Mouse (Mus musculus): ENCODE data around the gene Stk35. TPM values are rescaled to one million over a fixed set of nuclear protein-coding genes. Genes with fewer than 3 reads are reported as not detected.

Stk35 gene
- 16.9 and 18.0 TPM in 2 replicates for polyA plus RNA-seq (2016; fragmentation: Nextera tagmentation; extraction: Ambion mirVana)

GRCm38 (mm10) chr2:129800271-129800903 is at the start of gene Stk35:
Gene Stk35 (plus strand): TSS chr2:129800517.
- H3K27ac ChIP-seq = peak within 1 kb of the TSS; percentile 97
- WGBS = under 1% methylated on average over 59 of the region's 63 CpGs
- peaks cover 34% of the 10 kb centered on the region for H3K4me1 ChIP-seq
- ATAC-seq (ENCODE audit: low FRiP score) = peak; percentile 86
- peak within 1 kb of the TSS; percentile 81 for H3K9ac ChIP-seq
- no peaks in the 10 kb centered on the region for H3K9me3 ChIP-seq (replicated peaks)
- H3K27me3 ChIP-seq = no peaks in the 10 kb centered on the region
- H3K36me3 ChIP-seq = peaks cover 4% of the 10 kb centered on the region; the same call in 1 of the 2 replicates
- peak within 1 kb of the TSS; percentile 91 for H3K4me3 ChIP-seq
- H3K4me2 ChIP-seq (replicated peaks) = peak within 1 kb of the TSS; percentile 94

- WGBS = 81% methylated on average over 1 of the region's 1 CpGs
- H3K4me1 ChIP-seq = no peaks in the 10 kb centered on the region
- no peak overlapping the region for H3K9ac ChIP-seq
- no peak overlapping the region for H3K4me3 ChIP-seq
- ATAC-seq (ENCODE audit: low FRiP score) = no peak
- H3K27me3 ChIP-seq = no peaks in the 10 kb centered on the region
- no peak overlapping the region for H3K27ac ChIP-seq
- H3K36me3 ChIP-seq = no peaks in the 10 kb centered on the region
- no peak overlapping the region for H3K4me2 ChIP-seq (replicated peaks)
- H3K9me3 ChIP-seq (replicated peaks) = no peaks in the 10 kb centered on the region
These were observed 18.3 kb upstream of the Stk35 start for GRCm38 (mm10) chr2:129782046-129782445.

DNA sequence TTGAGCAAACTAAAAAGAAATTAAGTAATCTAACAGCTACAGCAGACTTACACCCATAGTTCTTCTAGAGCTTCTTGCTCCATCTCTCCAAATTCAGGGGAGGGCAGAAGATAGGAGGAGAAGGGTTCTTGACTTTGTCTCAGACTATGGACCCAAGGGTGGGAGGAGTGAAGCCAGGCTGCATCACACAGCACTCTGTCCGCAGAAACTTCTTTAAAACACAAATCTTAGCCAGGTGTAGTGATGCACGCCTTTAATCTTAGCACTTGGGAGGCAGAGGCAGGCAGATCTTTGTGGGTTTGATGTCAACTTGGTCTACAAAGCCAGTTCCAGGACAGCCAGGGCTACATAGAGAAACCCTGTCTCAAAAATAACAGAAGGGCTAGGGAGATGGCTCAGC is 3.8 kb upstream of the Stk35 start:
- H3K4me1 ChIP-seq = peaks cover 7% of the 10 kb centered on the region
- no peak for ATAC-seq (ENCODE audit: low FRiP score)
- H3K9me3 ChIP-seq (replicated peaks) = peaks cover 11% of the 10 kb centered on the region
- no peaks in the 10 kb centered on the region for H3K36me3 ChIP-seq
- H3K9ac ChIP-seq = no peak overlapping the region
- no peak overlapping the region for H3K27ac ChIP-seq
- WGBS = 92% methylated on average over 2 of the region's 2 CpGs
- no peak overlapping the region for H3K4me3 ChIP-seq
- H3K27me3 ChIP-seq = no peaks in the 10 kb centered on the region
- H3K4me2 ChIP-seq (replicated peaks) = no peak overlapping the region

DNA sequence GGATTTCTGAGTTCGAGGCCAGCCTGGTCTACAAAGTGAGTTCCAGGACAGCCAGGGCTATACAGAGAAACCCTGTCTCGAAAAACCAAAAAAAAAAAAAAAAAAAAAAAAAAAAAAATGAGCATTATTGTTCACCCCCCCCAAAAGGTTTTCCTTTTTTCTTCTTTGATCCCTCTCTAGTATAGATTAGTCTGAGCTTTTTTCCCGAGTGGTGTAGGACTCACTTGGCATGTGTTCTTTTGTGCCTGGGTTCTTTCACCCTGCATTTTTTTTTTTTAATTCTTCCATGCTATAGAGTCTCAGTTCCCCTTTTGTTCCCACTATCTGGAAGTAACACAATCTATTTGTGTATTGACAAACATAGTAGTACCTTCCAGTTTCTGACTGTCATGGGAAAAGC is 2.6 kb upstream of the Stk35 start:
- Histone ChIP-seq H3K4me1 (peaks cover 15% of the 10 kb centered on the region), H3K9me3 (replicated peaks) (peaks cover 11% of the 10 kb centered on the region), H3K27me3 (no peaks in the 10 kb centered on the region), H3K9ac (no peak overlapping the region), H3K27ac (no peak overlapping the region), H3K36me3 (no peaks in the 10 kb centered on the region), H3K4me2 (replicated peaks) (no peak overlapping the region), H3K4me3 (no peak overlapping the region)
- no peak for ATAC-seq (ENCODE audit: low FRiP score)
- 59% methylated on average over 1 of the region's 3 CpGs for WGBS

DNA sequence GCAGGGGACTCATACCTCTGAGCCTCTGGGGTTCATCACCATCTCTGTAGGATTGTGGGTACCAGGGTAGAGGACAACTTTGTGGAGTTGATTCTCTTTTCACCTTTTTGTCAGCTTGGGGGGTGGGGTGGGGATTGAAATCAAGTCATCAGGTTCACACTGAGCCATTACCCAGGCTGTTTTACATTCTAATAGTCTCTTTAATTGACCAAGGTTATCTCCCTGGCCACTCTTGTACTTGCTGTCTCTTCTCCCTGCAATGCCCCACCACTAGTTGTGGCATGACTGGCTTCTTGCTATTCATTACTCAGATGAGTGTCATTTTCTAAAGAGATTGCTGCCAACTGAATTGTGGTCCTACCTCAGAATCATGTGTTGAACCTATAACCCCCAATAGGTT is 1.9 kb upstream of the Stk35 start:
- peaks cover 22% of the 10 kb centered on the region for H3K4me1 ChIP-seq
- H3K4me2 ChIP-seq (replicated peaks) = no peak overlapping the region
- no peak overlapping the region for H3K9ac ChIP-seq
- H3K27me3 ChIP-seq = no peaks in the 10 kb centered on the region
- no peak for ATAC-seq (ENCODE audit: low FRiP score)
- H3K36me3 ChIP-seq = no peaks in the 10 kb centered on the region
- no peak overlapping the region for H3K4me3 ChIP-seq
- H3K27ac ChIP-seq = no peak overlapping the region
- H3K9me3 ChIP-seq (replicated peaks) = peaks cover 11% of the 10 kb centered on the region

- Histone ChIP-seq H3K4me3 (peak overlapping the region; percentile 91), H3K4me1 (peaks cover 35% of the 10 kb centered on the region), H3K9me3 (replicated peaks) (no peaks in the 10 kb centered on the region), H3K27ac (peak overlapping the region; percentile 97), H3K27me3 (no peaks in the 10 kb centered on the region), H3K9ac (peak overlapping the region; percentile 81), H3K36me3 (peaks cover 6% of the 10 kb centered on the region; the same call in 1 of the 2 replicates), H3K4me2 (replicated peaks) (peak overlapping the region; percentile 94)
- ATAC-seq (ENCODE audit: low FRiP score) = peak; percentile 67; the same call in 1 of the 2 replicates
- WGBS = under 1% methylated on average over 29 of the region's 32 CpGs
These were observed 550 bp downstream of the Stk35 start for GRCm38 (mm10) chr2:129800904-129801230.

DNA sequence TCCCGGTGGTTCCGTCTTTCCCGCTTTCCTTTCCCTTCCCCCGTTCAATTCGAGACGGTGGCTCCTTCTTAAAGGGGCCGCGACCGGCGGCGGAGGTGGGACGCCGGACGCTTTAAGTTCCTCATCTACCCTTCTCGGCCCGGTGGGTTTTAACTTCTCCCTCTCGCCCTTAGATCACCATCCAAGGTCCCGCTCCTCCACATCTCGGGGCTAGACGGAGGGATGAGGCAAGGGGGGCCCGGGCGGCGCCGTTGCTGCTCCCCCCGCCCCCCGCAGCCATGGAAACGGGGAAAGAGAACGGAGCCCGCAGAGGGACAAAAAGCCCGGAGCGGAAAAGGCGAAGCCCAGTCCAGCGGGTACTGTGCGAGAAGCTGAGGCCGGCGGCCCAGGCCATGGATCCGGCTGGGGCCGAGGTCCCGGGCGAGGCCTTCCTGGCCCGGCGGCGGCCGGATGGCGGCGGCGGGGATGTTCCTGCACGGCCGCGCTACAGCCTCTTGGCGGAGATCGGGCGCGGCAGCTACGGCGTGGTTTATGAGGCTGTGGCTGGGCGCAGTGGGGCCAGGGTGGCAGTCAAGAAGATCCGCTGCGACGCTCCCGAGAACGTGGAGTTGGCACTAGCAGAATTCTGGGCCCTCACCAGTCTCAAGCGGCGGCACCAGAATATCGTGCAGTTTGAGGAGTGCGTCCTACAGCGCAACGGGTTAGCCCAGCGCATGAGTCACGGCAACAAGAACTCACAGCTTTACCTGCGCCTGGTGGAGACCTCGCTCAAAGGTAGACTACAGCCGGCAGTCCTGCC is 1.1 kb downstream of the Stk35 start:
- no peaks in the 10 kb centered on the region for H3K9me3 ChIP-seq (replicated peaks)
- peak overlapping the region; percentile 91 for H3K4me3 ChIP-seq
- peak overlapping the region; percentile 94 for H3K4me2 ChIP-seq (replicated peaks)
- peaks cover 35% of the 10 kb centered on the region for H3K4me1 ChIP-seq
- peak overlapping the region; percentile 97 for H3K27ac ChIP-seq
- peaks cover 6% of the 10 kb centered on the region; the same call in 1 of the 2 replicates for H3K36me3 ChIP-seq
- H3K9ac ChIP-seq = peak overlapping the region; percentile 81
- WGBS = under 1% methylated on average over 70 of the region's 73 CpGs
- peak; percentile 88 for ATAC-seq (ENCODE audit: low FRiP score)
- H3K27me3 ChIP-seq = no peaks in the 10 kb centered on the region

GRCm38 (mm10) chr2:129805486-129805885 is 5.2 kb downstream of the Stk35 start:
- H3K9ac ChIP-seq = no peak overlapping the region
- ATAC-seq (ENCODE audit: low FRiP score) = no peak
- H3K27ac ChIP-seq = no peak overlapping the region
- H3K9me3 ChIP-seq (replicated peaks) = no peaks in the 10 kb centered on the region
- no peak overlapping the region for H3K4me2 ChIP-seq (replicated peaks)
- H3K27me3 ChIP-seq = no peaks in the 10 kb centered on the region
- H3K4me3 ChIP-seq = no peak overlapping the region
- WGBS = 94% methylated on average over 4 of the region's 4 CpGs
- peaks cover 19% of the 10 kb centered on the region for H3K36me3 ChIP-seq
- H3K4me1 ChIP-seq = peaks cover 32% of the 10 kb centered on the region

DNA sequence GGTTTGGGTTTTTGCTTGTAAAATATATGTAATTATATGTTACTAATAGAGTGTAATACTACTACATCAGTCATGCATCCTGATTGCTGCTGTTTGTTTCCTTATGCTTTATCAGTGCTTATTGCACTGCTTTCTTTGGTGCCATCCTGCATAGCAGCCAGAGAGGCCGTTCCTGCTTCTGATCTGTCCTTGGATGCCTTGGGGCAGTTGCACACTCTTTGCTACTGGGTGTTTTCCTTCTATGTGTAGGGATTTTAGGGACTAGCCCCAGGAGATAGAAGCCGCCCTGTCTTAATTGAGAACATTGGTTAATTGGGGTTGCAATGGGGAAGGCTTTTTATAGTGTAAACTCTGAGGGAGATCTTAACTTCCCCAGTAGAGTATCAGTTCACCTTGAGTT is 6.2 kb downstream of the Stk35 start:
- H3K9me3 ChIP-seq (replicated peaks) = no peaks in the 10 kb centered on the region
- H3K27me3 ChIP-seq = no peaks in the 10 kb centered on the region
- H3K27ac ChIP-seq = no peak overlapping the region
- H3K4me2 ChIP-seq (replicated peaks) = no peak overlapping the region
- peaks cover 32% of the 10 kb centered on the region for H3K4me1 ChIP-seq
- H3K9ac ChIP-seq = no peak overlapping the region
- H3K4me3 ChIP-seq = no peak overlapping the region
- ATAC-seq (ENCODE audit: low FRiP score) = no peak
- WGBS = 95% methylated on average over 2 of the region's 2 CpGs
- peaks cover 28% of the 10 kb centered on the region for H3K36me3 ChIP-seq

DNA sequence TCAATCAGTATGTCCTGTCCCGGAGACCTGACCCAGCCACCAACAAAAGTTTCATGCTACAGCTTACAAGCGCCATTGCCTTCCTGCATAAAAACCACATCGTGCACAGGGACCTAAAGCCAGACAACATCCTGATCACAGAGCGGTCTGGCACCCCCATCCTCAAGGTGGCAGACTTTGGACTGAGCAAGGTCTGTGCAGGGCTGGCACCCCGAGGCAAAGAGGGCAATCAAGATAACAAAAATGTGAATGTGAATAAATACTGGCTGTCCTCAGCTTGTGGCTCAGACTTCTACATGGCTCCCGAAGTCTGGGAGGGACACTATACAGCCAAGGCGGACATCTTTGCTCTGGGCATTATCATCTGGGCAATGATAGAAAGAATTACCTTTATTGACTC is 10.2 kb downstream of the Stk35 start:
- H3K9me3 ChIP-seq (replicated peaks) = no peaks in the 10 kb centered on the region
- 96% methylated on average over 7 of the region's 7 CpGs for WGBS
- no peak overlapping the region for H3K4me3 ChIP-seq
- peaks cover 35% of the 10 kb centered on the region for H3K36me3 ChIP-seq
- H3K27ac ChIP-seq = no peak overlapping the region
- H3K9ac ChIP-seq = no peak overlapping the region
- no peaks in the 10 kb centered on the region for H3K27me3 ChIP-seq
- no peak overlapping the region for H3K4me2 ChIP-seq (replicated peaks)
- no peak for ATAC-seq (ENCODE audit: low FRiP score)
- H3K4me1 ChIP-seq = 0 out of 2 replicates have a peak, but pooled peaks cover 3% of the 10 kb centered on the region

GRCm38 (mm10) chr2:129814033-129814432 is 13.7 kb downstream of the Stk35 start:
- Histone ChIP-seq H3K4me3 (no peak overlapping the region), H3K27ac (no peak overlapping the region), H3K4me2 (replicated peaks) (no peak overlapping the region), H3K4me1 (no peaks in the 10 kb centered on the region), H3K9me3 (replicated peaks) (no peaks in the 10 kb centered on the region), H3K36me3 (peaks cover 41% of the 10 kb centered on the region), H3K9ac (no peak overlapping the region), H3K27me3 (no peaks in the 10 kb centered on the region)
- no peak for ATAC-seq (ENCODE audit: low FRiP score)
- WGBS = 98% methylated on average over 3 of the region's 3 CpGs

- ATAC-seq (ENCODE audit: low FRiP score) = no peak
- H3K36me3 ChIP-seq = peaks cover 41% of the 10 kb centered on the region
- 83% methylated on average over 2 of the region's 2 CpGs for WGBS
These were observed 14.8 kb downstream of the Stk35 start for GRCm38 (mm10) chr2:129815076-129815475.

More at GRCm38 (mm10) chr2:129815076-129815475, 14.8 kb downstream of the Stk35 start:
- H3K27ac ChIP-seq = no peak overlapping the region
- no peak overlapping the region for H3K4me2 ChIP-seq (replicated peaks)
- H3K4me3 ChIP-seq = no peak overlapping the region
- H3K9ac ChIP-seq = no peak overlapping the region
- no peaks in the 10 kb centered on the region for H3K4me1 ChIP-seq
- no peaks in the 10 kb centered on the region for H3K9me3 ChIP-seq (replicated peaks)
- no peaks in the 10 kb centered on the region for H3K27me3 ChIP-seq

Data from hindbrain, embryonic 12.5 days (tissue).